29 mouse cellular contexts compared by ENCODE assay signal in genomic region chr13:109096654-109097053, GRCm38 (mm10).
"Had no signal": no experiment of that assay in that cellular context is flagged by ENCODE, and none has a peak within 500 bp of the region (broad histone marks: within the 10 kb centered on the region; RNA-seq: fewer than 3 reads in every experiment).

No protein-coding gene starts in this region.

- H3K9me3 ChIP-seq: embryonic facial prominence, embryonic 10.5 days; embryonic facial prominence, embryonic 12.5 days; embryonic facial prominence, embryonic 13.5 days; embryonic facial prominence, embryonic 15.5 days; forebrain, embryonic 10.5 days; forebrain, embryonic 12.5 days; forebrain, embryonic 13.5 days; forebrain, embryonic 15.5 days had no signal

- ATAC-seq: forebrain, embryonic 13.5 days; forebrain, embryonic 14.5 days; forebrain, embryonic 15.5 days; forebrain, embryonic 16.5 days; forebrain, postnatal 0 days had no signal

- DNase-seq: cerebellum, adult 2 months; cerebellum, adult 8-10 months; cerebellum, adult 9-10 months; cerebellum, adult 9-11 months; cerebellum, postnatal 10 days; cerebellum, postnatal 14 days; cerebellum, postnatal 25 days; cerebellum, postnatal 36 days; embryo, embryonic 11 days; forebrain, postnatal 0 days; gastrocnemius, adult 2 months; gastrocnemius, postnatal 10 days; gastrocnemius, postnatal 14 days; gastrocnemius, postnatal 25 days; gastrocnemius, postnatal 36 days; heart, adult 11 months; heart, adult 18-20 months; heart, adult 2 months had no signal

- H3K27me3 ChIP-seq: embryonic facial prominence, embryonic 12.5 days; embryonic facial prominence, embryonic 13.5 days; embryonic facial prominence, embryonic 15.5 days; forebrain, embryonic 12.5 days; forebrain, embryonic 13.5 days; forebrain, embryonic 15.5 days had no signal

- H3K9ac ChIP-seq: embryonic facial prominence, embryonic 12.5 days; embryonic facial prominence, embryonic 13.5 days; embryonic facial prominence, embryonic 15.5 days; forebrain, embryonic 12.5 days; forebrain, embryonic 13.5 days; forebrain, embryonic 15.5 days; forebrain, postnatal 0 days had no signal

- H3K27ac ChIP-seq: embryonic facial prominence, embryonic 10.5 days; embryonic facial prominence, embryonic 12.5 days; embryonic facial prominence, embryonic 13.5 days; embryonic facial prominence, embryonic 15.5 days; forebrain, embryonic 10.5 days; forebrain, embryonic 12.5 days; forebrain, embryonic 13.5 days; forebrain, embryonic 15.5 days; gastrocnemius, adult 2 months; heart, adult 2 months had no signal

- H3K36me3 ChIP-seq: embryonic facial prominence, embryonic 10.5 days; embryonic facial prominence, embryonic 12.5 days; embryonic facial prominence, embryonic 13.5 days; embryonic facial prominence, embryonic 15.5 days; forebrain, embryonic 10.5 days; forebrain, embryonic 12.5 days; forebrain, embryonic 15.5 days had no signal

- H3K4me1 ChIP-seq: embryonic facial prominence, embryonic 10.5 days; embryonic facial prominence, embryonic 12.5 days; embryonic facial prominence, embryonic 13.5 days; embryonic facial prominence, embryonic 15.5 days; forebrain, embryonic 10.5 days; forebrain, embryonic 12.5 days; forebrain, embryonic 13.5 days had no signal

- H3K4me2 ChIP-seq: embryonic facial prominence, embryonic 12.5 days; embryonic facial prominence, embryonic 13.5 days; embryonic facial prominence, embryonic 15.5 days; forebrain, embryonic 12.5 days; forebrain, embryonic 13.5 days; forebrain, embryonic 15.5 days had no signal

- H3K4me3 ChIP-seq: embryonic facial prominence, embryonic 10.5 days; embryonic facial prominence, embryonic 12.5 days; embryonic facial prominence, embryonic 13.5 days; embryonic facial prominence, embryonic 15.5 days; erythroblast, embryonic 14.5 days; forebrain, embryonic 10.5 days; forebrain, embryonic 12.5 days; forebrain, embryonic 13.5 days; forebrain, embryonic 15.5 days; gastrocnemius, adult 2 months; heart, adult 2 months had no signal
